Mouse (Mus musculus): ENCODE data around the gene Axin2. TPM values are rescaled to one million over a fixed set of nuclear protein-coding genes. Genes with fewer than 3 reads are reported as not detected.
"Not testable (repeated sequence)": the region's sequence is repeated elsewhere in the genome, so short reads cannot be mapped to it uniquely, and the experiment has no call there.

Gene Axin2
- total RNA-seq (2021): 10 to 100 TPM; 48.9 to 52.8 TPM
- long read RNA-seq, experiment 1, full-length matches to known transcripts: 1 of 5 reads
- long read RNA-seq, experiment 1, partial matches to known transcripts: 0 of 5 reads
- long read RNA-seq, experiment 1, other reads (novel, unspliced or antisense): 4 of 5 reads
- long read RNA-seq, experiment 2, partial matches to known transcripts: 2 of 10 reads
- long read RNA-seq, experiment 2, other reads (novel, unspliced or antisense): 7 of 10 reads

GRCm38 (mm10) chr11:108920158-108920635 lies at the start of gene Axin2:
Gene Axin2 (plus strand): TSS chr11:108920349.
- DNase-seq (ENCODE audit: low spot score in 2 of 2): peak; percentile 82 to 84

GRCm38 (mm10) chr11:108871284-108871683 lies 48.9 kb upstream of the Axin2 start:
- DNase-seq (ENCODE audit: low spot score in 2 of 2): not testable (repeated sequence)

- no peak for DNase-seq (ENCODE audit: low spot score in 2 of 2)
These were observed 48.4 kb upstream of the Axin2 start for GRCm38 (mm10) chr11:108871748-108872147.

- DNase-seq (ENCODE audit: low spot score in 2 of 2): no peak
These were observed 43.4 kb upstream of the Axin2 start for GRCm38 (mm10) chr11:108876633-108877205.

DNA sequence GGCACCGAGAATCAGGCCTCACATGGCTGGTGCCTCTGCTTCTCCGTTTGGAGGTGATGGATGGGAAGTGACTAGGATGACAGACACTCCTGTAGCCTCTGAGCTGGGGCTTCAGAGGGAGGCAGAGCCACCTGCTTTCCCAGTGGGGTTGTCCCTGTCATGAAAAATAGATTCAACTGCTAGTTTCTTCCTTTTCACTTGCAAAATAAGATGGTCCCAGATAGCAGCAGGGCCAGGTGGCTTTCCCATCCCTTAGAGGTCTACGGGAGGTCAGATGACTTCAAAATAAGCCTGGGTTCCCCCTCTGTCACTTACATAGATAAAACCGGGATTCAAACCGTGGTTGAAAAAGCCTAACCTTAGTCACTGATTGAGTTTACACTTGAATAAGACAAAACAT lies 42.6 kb upstream of the Axin2 start:
- DNase-seq (ENCODE audit: low spot score in 2 of 2): no peak

GRCm38 (mm10) chr11:108880546-108880945 lies 39.6 kb upstream of the Axin2 start:
- DNase-seq (ENCODE audit: low spot score in 2 of 2): no peak

- DNase-seq (ENCODE audit: low spot score in 2 of 2): no peak
These were observed 38.5 kb upstream of the Axin2 start for GRCm38 (mm10) chr11:108881662-108882061.

DNA sequence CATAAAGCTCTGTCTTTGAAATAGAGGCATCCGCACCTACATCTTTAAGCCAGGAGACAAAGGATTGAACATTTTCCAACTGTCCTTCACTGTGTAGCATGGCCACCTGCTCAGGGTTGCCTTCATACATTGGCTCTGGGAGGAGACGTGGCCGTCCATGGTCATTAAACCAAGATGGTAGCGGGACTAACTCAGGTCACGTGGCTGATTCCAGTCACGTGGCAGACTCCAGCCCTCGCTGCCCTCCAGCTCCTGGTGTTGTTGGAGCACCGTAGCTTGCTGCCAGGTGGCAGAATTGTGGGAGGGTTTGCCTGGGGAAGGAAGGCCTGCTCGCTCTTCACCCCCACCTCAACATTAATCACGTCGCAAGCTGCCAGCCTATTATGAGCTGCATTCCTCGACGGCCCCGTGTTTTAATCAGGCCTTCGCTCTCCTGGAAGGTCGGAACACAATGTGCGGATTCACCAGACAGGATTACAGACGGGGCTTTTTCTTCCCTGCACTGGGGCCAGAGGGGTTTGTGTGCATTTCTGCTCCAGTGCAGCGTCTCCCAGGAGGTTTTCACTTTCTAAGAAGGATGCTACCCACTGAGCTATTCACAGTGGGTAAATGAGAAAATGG lies 34.8 kb upstream of the Axin2 start:
- no peak for DNase-seq (ENCODE audit: low spot score in 2 of 2)

GRCm38 (mm10) chr11:108886060-108886459 lies 34.1 kb upstream of the Axin2 start:
- DNase-seq (ENCODE audit: low spot score in 2 of 2): no peak

DNA sequence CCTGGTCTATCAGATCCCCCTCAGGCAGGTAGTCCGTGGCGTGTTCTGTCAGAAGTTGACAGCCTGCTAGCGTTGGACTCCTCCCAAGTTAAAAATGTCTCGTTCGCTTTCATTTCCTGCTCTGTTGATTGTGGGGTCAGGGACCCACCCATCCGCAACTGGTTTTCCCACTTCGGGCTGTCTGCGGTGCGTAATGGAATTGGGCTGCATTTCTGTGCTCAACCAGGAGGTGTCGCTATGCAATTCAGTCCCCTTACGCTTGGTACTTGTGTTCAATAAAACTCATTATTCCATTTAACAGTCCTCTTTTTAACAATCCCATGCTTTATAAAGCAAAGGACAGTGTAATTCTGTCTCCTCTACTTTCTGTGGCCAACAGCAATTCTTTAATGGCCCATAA lies 31.0 kb upstream of the Axin2 start:
- no peak for DNase-seq (ENCODE audit: low spot score in 2 of 2)

DNA sequence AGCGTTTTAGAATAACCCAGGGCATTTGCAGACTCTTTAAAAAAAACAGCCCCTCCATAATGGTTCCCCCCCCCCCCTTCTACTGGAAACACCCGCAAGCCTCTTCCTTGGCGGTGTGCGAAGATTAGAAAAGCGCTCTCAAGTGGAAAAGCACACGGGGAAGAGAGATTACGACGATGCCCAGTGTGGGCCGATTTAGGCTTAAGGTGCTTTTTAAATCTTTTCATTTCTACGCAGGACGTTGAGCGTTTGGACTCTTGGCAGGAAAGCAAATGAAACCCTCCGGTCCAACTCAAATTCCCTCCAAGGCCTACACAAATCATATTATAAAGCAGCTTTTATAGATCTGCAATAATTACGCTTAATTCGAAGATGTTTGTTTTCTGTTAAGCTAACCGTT lies 29.6 kb upstream of the Axin2 start:
- no peak for DNase-seq (ENCODE audit: low spot score in 2 of 2)

DNA sequence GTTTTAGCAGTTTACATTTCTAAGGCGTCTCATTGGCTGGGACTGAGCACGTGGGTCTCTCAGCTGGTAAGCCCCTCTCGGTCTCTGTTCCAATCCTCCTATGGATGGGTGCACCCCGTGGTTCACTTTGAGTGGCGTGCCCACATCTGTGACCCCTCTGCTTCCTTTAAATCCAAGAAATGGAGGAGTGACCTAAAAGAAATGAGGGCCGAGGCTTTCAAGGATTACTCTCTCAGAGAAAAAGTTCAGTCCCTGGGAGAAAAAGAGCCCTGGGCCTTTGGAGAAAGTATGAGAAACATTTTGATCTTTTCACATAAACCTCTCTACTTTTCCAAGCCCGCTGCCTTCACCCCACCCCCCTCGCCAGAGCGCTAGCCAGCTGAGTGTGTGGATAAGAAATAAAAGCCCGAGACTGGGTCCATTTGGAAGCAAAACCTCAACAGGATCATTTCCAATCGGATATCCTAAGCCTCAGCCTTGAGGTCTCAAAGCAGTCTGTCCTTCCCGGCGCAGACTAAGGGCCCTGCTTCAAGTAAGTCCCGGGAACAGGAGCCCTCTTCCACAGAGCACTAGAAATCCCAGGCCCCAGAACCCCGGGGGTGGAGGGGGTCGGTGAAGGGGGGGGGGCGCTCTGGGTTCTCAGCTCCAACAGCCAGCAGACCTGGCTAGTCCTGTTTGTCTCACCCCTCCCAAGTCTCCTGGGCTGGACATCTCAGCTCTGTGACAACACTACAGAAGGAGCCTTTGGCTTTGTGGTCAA lies 28.9 kb upstream of the Axin2 start:
- peak in 1 of 2 experiments; percentile 19 for DNase-seq (ENCODE audit: low spot score in 2 of 2)

DNA sequence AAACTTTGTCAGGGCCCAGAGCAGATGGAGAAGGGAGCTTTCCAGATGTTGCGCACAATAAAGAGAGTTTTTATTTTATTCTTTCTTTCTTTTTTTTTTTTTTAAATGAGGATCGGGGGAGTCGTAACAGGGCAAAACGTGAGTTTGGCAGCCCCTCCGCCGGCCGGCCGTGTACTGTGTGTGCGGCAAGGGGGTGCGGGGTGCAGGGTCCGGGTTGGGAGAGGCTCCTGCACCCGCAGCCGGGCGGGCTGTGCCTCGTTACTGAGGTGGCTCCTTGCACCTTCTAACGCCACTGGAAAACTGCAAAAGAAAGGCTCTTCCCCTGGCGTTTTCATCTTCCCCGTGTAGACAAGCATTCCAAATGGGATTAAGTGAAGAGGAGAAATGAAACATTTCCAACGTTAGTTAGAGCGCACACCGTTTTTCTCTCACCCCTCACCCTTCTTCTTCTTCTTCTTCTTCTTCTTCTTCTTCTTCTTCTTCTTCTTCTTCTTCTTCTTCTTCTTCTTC lies 28.2 kb upstream of the Axin2 start:
- DNase-seq (ENCODE audit: low spot score in 2 of 2): no peak

DNA sequence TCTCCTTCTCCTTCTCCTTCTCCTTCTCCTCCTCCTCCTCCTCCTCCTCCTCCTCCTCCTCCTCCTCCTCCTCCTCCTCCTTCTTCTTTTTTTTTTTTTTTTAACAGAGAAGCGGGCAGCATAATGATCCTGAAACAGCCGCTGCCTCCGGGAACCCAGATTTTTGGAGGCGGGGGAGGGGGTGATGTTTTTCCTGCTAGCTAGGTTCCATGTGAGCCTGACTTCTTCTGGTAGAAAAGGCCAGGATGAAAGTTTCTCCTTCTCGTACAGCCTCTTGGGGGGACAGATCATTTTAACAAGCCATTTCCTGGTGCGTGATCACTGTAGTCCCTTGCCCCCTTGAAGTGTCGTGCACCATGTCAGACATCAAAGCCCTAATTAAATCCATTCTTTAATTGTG lies 27.7 kb upstream of the Axin2 start:
- no peak for DNase-seq (ENCODE audit: low spot score in 2 of 2)

DNA sequence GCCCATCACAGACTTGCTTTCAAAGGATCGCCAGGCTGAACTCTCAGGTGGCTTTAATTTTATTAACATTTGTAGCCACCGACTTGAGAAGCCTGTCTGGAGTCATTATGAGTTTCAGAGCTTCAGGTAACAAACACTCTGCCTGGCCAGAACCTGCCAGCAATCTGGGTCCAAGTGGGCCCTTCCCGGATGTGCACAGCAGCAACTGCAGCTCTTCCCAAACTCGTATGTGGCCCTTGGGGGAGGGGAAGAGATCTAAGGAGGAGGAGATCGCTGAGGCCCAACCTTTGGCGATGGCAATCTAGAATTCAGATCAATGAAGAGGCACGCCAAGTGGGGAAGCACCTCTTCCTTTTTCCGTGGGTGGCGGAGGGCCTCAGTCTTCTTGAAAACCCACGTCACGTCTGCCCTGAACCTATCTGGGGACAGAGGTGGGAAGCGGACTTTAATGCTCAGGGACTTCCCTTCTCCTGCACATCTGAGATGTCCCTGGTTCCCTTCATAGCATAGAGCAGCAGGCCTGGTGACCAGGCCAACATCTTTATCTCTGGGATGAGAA lies 26.8 kb upstream of the Axin2 start:
- no peak for DNase-seq (ENCODE audit: low spot score in 2 of 2)

DNA sequence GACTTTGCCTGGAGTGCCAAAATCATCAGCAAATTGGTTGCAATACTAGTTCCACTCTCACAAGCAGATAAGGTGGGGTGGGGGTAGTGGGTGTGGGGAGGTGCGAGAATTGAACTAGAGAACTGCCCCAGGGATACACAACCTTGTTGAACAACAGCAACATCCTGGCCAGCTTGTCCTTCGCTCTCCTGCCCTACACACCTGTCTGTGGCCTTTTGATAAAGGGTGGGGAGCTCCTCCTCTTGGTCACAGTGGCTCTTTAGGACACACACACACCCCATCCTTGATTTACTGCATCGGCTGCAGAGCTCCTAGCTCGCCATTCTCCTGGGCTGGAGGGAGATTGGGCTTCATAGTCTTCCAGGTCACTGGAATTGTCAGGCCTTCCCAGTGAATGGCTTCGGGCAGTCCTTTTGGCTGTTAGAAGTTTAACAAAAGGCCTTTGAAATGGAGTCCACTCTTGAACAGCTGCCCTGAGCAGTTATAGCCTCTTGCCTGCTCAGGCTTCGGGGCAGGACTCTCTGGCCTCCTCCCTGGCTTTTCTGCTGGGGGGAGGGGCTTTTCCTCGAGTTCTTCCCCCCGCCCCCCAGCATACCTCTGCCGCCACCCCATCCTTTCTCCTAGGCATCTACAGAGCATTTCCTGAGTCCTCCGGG lies 26.2 kb upstream of the Axin2 start:
- DNase-seq (ENCODE audit: low spot score in 2 of 2): no peak

GRCm38 (mm10) chr11:108897034-108897433 lies 23.1 kb upstream of the Axin2 start:
- DNase-seq (ENCODE audit: low spot score in 2 of 2): no peak

DNA sequence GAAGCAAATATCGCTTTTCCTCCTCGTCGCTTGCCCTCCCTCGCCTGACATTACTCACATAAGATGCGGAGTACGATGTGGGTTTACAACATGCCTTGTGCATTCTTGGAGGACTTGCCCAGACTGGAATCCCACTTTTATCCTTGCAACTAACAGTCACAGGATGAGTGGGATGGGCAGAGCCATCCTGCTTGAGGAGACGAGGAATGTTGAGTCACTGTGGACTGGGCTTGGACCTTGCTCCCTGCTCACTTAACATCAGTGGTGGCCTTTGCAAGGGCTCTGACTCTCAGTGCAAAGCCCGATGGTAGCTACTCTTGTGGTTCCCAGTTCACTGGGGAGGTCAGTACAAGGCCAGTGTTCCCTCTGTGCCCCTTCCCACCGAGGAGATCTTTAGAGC lies 22.1 kb upstream of the Axin2 start:
- DNase-seq (ENCODE audit: low spot score in 2 of 2): no peak

- no peak for DNase-seq (ENCODE audit: low spot score in 2 of 2)
These were observed 21.7 kb upstream of the Axin2 start for GRCm38 (mm10) chr11:108898483-108898882.

DNA sequence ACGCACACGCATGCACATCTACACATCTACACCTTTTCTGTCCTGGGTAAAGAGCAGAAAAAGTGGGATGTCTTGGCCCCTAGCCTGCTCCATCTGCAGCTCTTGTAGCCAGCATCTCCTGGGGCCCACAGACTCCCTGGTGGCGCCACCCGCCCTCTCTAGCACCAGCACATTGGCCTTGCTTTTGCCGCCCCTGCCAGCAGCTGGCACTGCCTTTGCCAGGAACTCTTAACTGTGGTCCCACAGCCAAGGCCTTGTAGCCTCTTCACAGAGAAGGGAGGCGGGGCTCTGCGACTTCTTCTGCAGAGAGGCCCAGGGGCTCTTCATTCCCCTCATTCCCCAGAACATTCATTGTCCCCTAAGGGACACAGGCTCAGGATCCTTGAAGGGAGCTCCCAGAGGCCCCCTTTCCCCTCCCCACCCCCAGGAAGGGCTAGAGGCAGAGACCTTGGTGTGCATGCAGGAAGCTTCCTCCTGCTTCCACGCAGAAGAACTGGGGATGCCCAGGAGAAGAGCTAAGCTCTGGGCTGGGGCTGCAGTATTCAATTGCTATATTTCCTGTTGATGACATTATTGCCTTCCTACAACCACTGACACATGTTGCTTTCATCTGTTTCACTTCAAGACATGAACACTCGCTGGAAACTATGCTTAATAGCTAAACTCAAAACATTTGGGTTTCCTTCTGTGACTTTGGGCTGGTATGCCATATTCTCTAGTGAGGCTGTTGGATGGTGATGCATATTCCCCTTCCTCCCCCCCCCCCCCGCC lies 19.2 kb upstream of the Axin2 start:
- DNase-seq (ENCODE audit: low spot score in 2 of 2): no peak
